Mouse (Mus musculus): ENCODE data around the gene Hist1h2ag. TPM values are rescaled to one million over a fixed set of nuclear protein-coding genes. Genes with fewer than 3 reads are reported as not detected.
A peak's percentile ranks its signal among the peaks of the same experiment; 100 is the strongest.
"Not testable (repeated sequence)": the region's sequence is repeated elsewhere in the genome, so short reads cannot be mapped to it uniquely, and the experiment has no call there.

Hist1h2ag gene
- polyA plus RNA-seq, 1 experiment from 2014 or later = 11.2 TPM

- WGBS = 0% methylated on average over 22 of the region's 69 CpGs
- H3K4me3 ChIP-seq (ENCODE audit: control insufficient read depth in 1 of 2, insufficient read depth in 1 of 2, low read depth in 1 of 2, low read length in 2 of 2) = peak within 1 kb of the TSS; percentile 41 to 53
Measured at GRCm38 (mm10) chr13:22035267-22036148, 7.2 kb downstream of the Hist1h2ag start, which contains the start of the genes Hist1h2ah and Hist1h2bk. Gene Hist1h2ah, minus strand, starts transcription at chr13:22035568. Gene Hist1h2bk, plus strand, starts transcription at chr13:22035870.

GRCm38 (mm10) chr13:22034443-22035266 is 8.1 kb downstream of the Hist1h2ag start:
- peak overlapping the region; percentile 73 for H3K4me2 ChIP-seq (ENCODE audit: low read length)
- WGBS = 1% methylated on average over 12 of the region's 14 CpGs
- H3K9me3 ChIP-seq (ENCODE audit: control insufficient read depth, low read length) = no peaks in the 10 kb centered on the region
- no peaks in the 10 kb centered on the region for H3K36me3 ChIP-seq (ENCODE audit: control insufficient read depth, insufficient read depth, low read length)
- peaks cover 2 to 15% of the 10 kb centered on the region in 2 experiments; a peak in 3 of 4 replicates for H3K4me1 ChIP-seq (ENCODE audit: control insufficient read depth in 2 of 2, insufficient read depth in 2 of 2, low read length in 2 of 2)
- H3K9ac ChIP-seq (ENCODE audit: low read length) = peak overlapping the region; percentile 74
- H3K27me3 ChIP-seq (ENCODE audit: control insufficient read depth, insufficient read depth, low read length) = no peaks in the 10 kb centered on the region
- peak overlapping the region; percentile 73 to 84 for H3K27ac ChIP-seq (replicated peaks in 1 of 2; ENCODE audit: control insufficient read depth in 1 of 2, insufficient read depth in 1 of 2, low read depth in 2 of 2, low read length in 2 of 2)
- ATAC-seq (ENCODE audit: insufficient number of reproducible peaks, insufficient read depth, low FRiP score, low read depth) = no peak
- H3K4me3 ChIP-seq (ENCODE audit: control insufficient read depth in 1 of 2, insufficient read depth in 1 of 2, low read depth in 1 of 2, low read length in 2 of 2) = peak overlapping the region; percentile 41 to 44

More at GRCm38 (mm10) chr13:22035267-22036148, 7.2 kb downstream of the Hist1h2ag start, which contains the start of the genes Hist1h2ah and Hist1h2bk:
- H3K36me3 ChIP-seq (ENCODE audit: control insufficient read depth, insufficient read depth, low read length); H3K27me3 ChIP-seq (ENCODE audit: control insufficient read depth, insufficient read depth, low read length); H3K9me3 ChIP-seq (ENCODE audit: control insufficient read depth, low read length): not testable (repeated sequence)
- H3K4me1 ChIP-seq (ENCODE audit: control insufficient read depth in 2 of 2, insufficient read depth in 2 of 2, low read length in 2 of 2) = peaks cover 2 to 22% of the 10 kb centered on the region in 2 experiments; a peak in 3 of 4 replicates
- peak within 1 kb of the TSS; percentile 73 to 90 for H3K27ac ChIP-seq (replicated peaks in 1 of 2; ENCODE audit: control insufficient read depth in 1 of 2, insufficient read depth in 1 of 2, low read depth in 2 of 2, low read length in 2 of 2)
- H3K9ac ChIP-seq (ENCODE audit: low read length) = peak within 1 kb of the TSS; percentile 74
- H3K4me2 ChIP-seq (ENCODE audit: low read length) = peak within 1 kb of the TSS; percentile 73
- peak; percentile 93 for ATAC-seq (ENCODE audit: insufficient number of reproducible peaks, insufficient read depth, low FRiP score, low read depth)

GRCm38 (mm10) chr13:22033741-22034442 is 8.9 kb downstream of the Hist1h2ag start:
- peak overlapping the region in 1 of 2 experiments; percentile 41; a peak in 1 of 4 replicates for H3K4me3 ChIP-seq (ENCODE audit: control insufficient read depth in 1 of 2, insufficient read depth in 1 of 2, low read depth in 1 of 2, low read length in 2 of 2)
- H3K36me3 ChIP-seq (ENCODE audit: control insufficient read depth, insufficient read depth, low read length) = no peaks in the 10 kb centered on the region
- H3K4me2 ChIP-seq (ENCODE audit: low read length) = peak overlapping the region; percentile 73
- no peaks in the 10 kb centered on the region for H3K9me3 ChIP-seq (ENCODE audit: control insufficient read depth, low read length)
- H3K27ac ChIP-seq (replicated peaks in 1 of 2; ENCODE audit: control insufficient read depth in 1 of 2, insufficient read depth in 1 of 2, low read depth in 2 of 2, low read length in 2 of 2) = no peak overlapping the region
- H3K27me3 ChIP-seq (ENCODE audit: control insufficient read depth, insufficient read depth, low read length) = no peaks in the 10 kb centered on the region
- ATAC-seq (ENCODE audit: insufficient number of reproducible peaks, insufficient read depth, low FRiP score, low read depth) = no peak
- peaks cover 2 to 20% of the 10 kb centered on the region in 2 experiments; a peak in 3 of 4 replicates for H3K4me1 ChIP-seq (ENCODE audit: control insufficient read depth in 2 of 2, insufficient read depth in 2 of 2, low read length in 2 of 2)
- WGBS = 50% methylated on average over 5 of the region's 5 CpGs
- peak overlapping the region; percentile 74; the same call in 1 of the 2 replicates for H3K9ac ChIP-seq (ENCODE audit: low read length)

- ATAC-seq (ENCODE audit: insufficient number of reproducible peaks, insufficient read depth, low FRiP score, low read depth) = no peak
- Histone ChIP-seq H3K9me3 (ENCODE audit: control insufficient read depth, low read length) (no peaks in the 10 kb centered on the region), H3K4me1 (ENCODE audit: control insufficient read depth in 2 of 2, insufficient read depth in 2 of 2, low read length in 2 of 2) (peaks cover 0 to 15% of the 10 kb centered on the region in 2 experiments; a peak in 3 of 4 replicates), H3K27ac (replicated peaks in 1 of 2; ENCODE audit: control insufficient read depth in 1 of 2, insufficient read depth in 1 of 2, low read depth in 2 of 2, low read length in 2 of 2) (no peak overlapping the region), H3K36me3 (ENCODE audit: control insufficient read depth, insufficient read depth, low read length) (no peaks in the 10 kb centered on the region), H3K4me3 (ENCODE audit: control insufficient read depth in 1 of 2, insufficient read depth in 1 of 2, low read depth in 1 of 2, low read length in 2 of 2) (no peak overlapping the region), H3K4me2 (ENCODE audit: low read length) (no peak overlapping the region), H3K27me3 (ENCODE audit: control insufficient read depth, insufficient read depth, low read length) (no peaks in the 10 kb centered on the region), H3K9ac (ENCODE audit: low read length) (no peak overlapping the region)
- WGBS = 16% methylated on average over 4 of the region's 4 CpGs
Measured at GRCm38 (mm10) chr13:22030493-22030892, 12.3 kb downstream of the Hist1h2ag start.

- Histone ChIP-seq H3K36me3 (ENCODE audit: control insufficient read depth, insufficient read depth, low read length) (no peaks in the 10 kb centered on the region), H3K4me3 (ENCODE audit: control insufficient read depth in 1 of 2, insufficient read depth in 1 of 2, low read depth in 1 of 2, low read length in 2 of 2) (no peak overlapping the region), H3K4me2 (ENCODE audit: low read length) (no peak overlapping the region), H3K4me1 (ENCODE audit: control insufficient read depth in 2 of 2, insufficient read depth in 2 of 2, low read length in 2 of 2) (peaks cover 0 to 15% of the 10 kb centered on the region in 2 experiments; a peak in 3 of 4 replicates), H3K9me3 (ENCODE audit: control insufficient read depth, low read length) (no peaks in the 10 kb centered on the region), H3K27ac (replicated peaks in 1 of 2; ENCODE audit: control insufficient read depth in 1 of 2, insufficient read depth in 1 of 2, low read depth in 2 of 2, low read length in 2 of 2) (no peak overlapping the region), H3K9ac (ENCODE audit: low read length) (no peak overlapping the region), H3K27me3 (ENCODE audit: control insufficient read depth, insufficient read depth, low read length) (no peaks in the 10 kb centered on the region)
- no peak for ATAC-seq (ENCODE audit: insufficient number of reproducible peaks, insufficient read depth, low FRiP score, low read depth)
- 34% methylated on average over 8 of the region's 8 CpGs for WGBS
Measured at GRCm38 (mm10) chr13:22029928-22030327, 12.8 kb downstream of the Hist1h2ag start.

GRCm38 (mm10) chr13:22028673-22029460 is 13.9 kb downstream of the Hist1h2ag start:
- ATAC-seq (ENCODE audit: insufficient number of reproducible peaks, insufficient read depth, low FRiP score, low read depth) = peak; percentile 75
- Histone ChIP-seq H3K27ac (replicated peaks in 1 of 2; ENCODE audit: control insufficient read depth in 1 of 2, insufficient read depth in 1 of 2, low read depth in 2 of 2, low read length in 2 of 2) (peak overlapping the region; percentile 76 to 88), H3K9me3 (ENCODE audit: control insufficient read depth, low read length) (no peaks in the 10 kb centered on the region), H3K9ac (ENCODE audit: low read length) (peak overlapping the region; percentile 72), H3K36me3 (ENCODE audit: control insufficient read depth, insufficient read depth, low read length) (no peaks in the 10 kb centered on the region), H3K4me3 (ENCODE audit: control insufficient read depth in 1 of 2, insufficient read depth in 1 of 2, low read depth in 1 of 2, low read length in 2 of 2) (peak overlapping the region; percentile 48 to 78), H3K27me3 (ENCODE audit: control insufficient read depth, insufficient read depth, low read length) (no peaks in the 10 kb centered on the region), H3K4me1 (ENCODE audit: control insufficient read depth in 2 of 2, insufficient read depth in 2 of 2, low read length in 2 of 2) (peaks cover 0 to 8% of the 10 kb centered on the region in 2 experiments; a peak in 2 of 4 replicates), H3K4me2 (ENCODE audit: low read length) (peak overlapping the region; percentile 64)
- WGBS = 1% methylated on average over 40 of the region's 40 CpGs

Data from heart, embryonic 14.5 days (tissue).